Mouse (Mus musculus) heart, postnatal 10 days (tissue): Measurements from ENCODE around the gene Lhfp. TPM values are rescaled to one million over a fixed set of nuclear protein-coding genes. Genes with fewer than 3 reads are reported as not detected.

Experiments used
- DNase-seq, 2 experiments: peaks; one replicate each; pipeline ENCODE4 v3.0.0; 2021
- intact Hi-C: fragments of 180-260 bp; cut with DNase I; formaldehyde crosslinking; loops from one replicate; pipeline ENCODE4 v1.15.1; 2025
- total RNA-seq, 2 experiments: library from RNA; stranded (reverse); gene quantifications; 2 replicates each; pipeline ENCODE4 v1.2.3; 2021

The Lhfp gene
- total RNA-seq, 2 experiments from 2014 or later = 80.2 to 85.2 TPM

- no peak for DNase-seq
- intact Hi-C loops = no loop called here
Observed at GRCm38 (mm10) chr3:53294855-53295254, 253.5 kb downstream of the Lhfp start.

DNA sequence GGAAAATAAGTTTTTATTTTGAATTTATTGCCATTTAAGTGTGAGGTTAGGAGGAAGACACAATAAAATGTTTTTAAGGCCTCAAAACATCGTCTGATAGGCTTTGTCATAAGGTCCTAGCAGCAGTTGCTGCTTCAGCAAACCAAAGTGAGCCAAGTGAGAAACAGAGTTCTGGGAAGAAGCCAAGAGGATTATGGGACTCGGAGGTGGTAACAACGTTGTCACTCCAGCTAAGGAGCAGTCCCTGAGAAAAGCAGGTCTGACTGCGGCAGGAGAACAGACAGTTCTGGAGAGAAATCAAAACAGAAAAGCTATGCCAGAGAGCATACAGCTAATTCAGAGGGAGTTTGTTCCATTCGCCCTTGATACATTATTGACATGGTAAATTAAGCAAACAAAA is 260.5 kb downstream of the Lhfp start:
- intact Hi-C loops = no loop called here
- no peak for DNase-seq

- intact Hi-C loops = no loop called here
- no peak for DNase-seq
Observed at GRCm38 (mm10) chr3:53304123-53304900, 263.0 kb downstream of the Lhfp start.

GRCm38 (mm10) chr3:53305860-53306259 is 264.5 kb downstream of the Lhfp start:
- intact Hi-C loops = no loop called here
- DNase-seq = no peak

GRCm38 (mm10) chr3:53308649-53309048 is 267.3 kb downstream of the Lhfp start:
- DNase-seq = no peak
- intact Hi-C loops = no loop called here

GRCm38 (mm10) chr3:53310093-53310492 is 268.8 kb downstream of the Lhfp start:
- DNase-seq = no peak
- intact Hi-C loops = no loop called here

DNA sequence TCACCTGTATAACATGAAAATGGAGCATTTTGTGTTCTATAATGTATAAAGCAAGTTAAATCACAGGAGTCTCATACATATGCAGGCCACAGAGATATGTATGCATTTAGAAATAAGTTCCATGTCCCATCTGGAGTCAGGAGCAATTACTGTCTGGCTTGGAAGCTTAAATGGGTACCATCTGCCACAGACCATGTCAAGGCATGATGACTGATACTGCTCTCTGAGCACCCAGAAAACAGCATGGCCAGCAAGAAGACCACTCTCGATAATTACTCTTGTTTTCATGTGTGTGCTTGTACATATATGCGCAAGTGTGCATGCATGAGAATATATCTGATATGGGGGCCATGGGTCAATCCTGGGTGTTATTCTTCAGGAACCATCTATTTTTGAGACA is 269.3 kb downstream of the Lhfp start:
- intact Hi-C loops = no loop called here
- DNase-seq = no peak

Other genes starting within 250 kb of the Lhfp start
- gene Cog6, start 24.3 kb upstream of the Lhfp start, total RNA-seq = 10 to 100 TPM; 52.4 to 54.1 TPM